Mouse (Mus musculus): ENCODE measurements around the gene Tspyl4.

Gene Tspyl4

GRCm38 (mm10) chr10:34326701-34327100, 29.5 kb downstream of the Tspyl4 start:
- DNase-seq = peak; percentile 39

- DNase-seq = no peak
Measured at GRCm38 (mm10) chr10:34327144-34327543, 29.9 kb downstream of the Tspyl4 start.

- peak; percentile 73 for DNase-seq
Measured at GRCm38 (mm10) chr10:34328310-34328709, 31.1 kb downstream of the Tspyl4 start.

- no peak for DNase-seq
Measured at GRCm38 (mm10) chr10:34341014-34341413, 43.8 kb downstream of the Tspyl4 start.

GRCm38 (mm10) chr10:34341886-34342285, 44.6 kb downstream of the Tspyl4 start:
- no peak for DNase-seq

Measured in embryo, embryonic 11 days (tissue).